Mouse (Mus musculus): Measurements from ENCODE around the gene Lrrc71.

DNA sequence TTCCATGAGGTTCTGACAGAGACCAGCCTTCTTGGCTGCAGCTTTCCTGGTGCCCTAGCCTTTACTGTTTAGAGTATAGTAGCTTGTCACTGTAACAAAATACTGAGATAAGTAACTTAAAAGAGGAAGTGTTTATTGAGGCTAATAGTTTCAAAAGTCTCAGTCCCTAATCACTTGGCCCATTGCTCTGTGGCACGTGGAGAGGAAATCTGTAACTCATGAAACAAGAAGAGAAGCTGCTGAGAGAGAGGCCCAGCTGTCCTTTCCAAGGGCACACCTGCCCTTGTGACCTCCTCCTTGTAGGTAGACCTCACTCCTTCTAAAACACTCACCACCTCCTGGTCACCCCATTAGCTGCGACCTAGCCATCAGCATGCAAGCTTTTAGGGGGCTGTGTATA, 29.9 kb downstream of the Lrrc71 start:
- TF ChIP-seq CTCF (IDR thresholded peaks at IDR 0.05; ENCODE audit: insufficient read depth, low read depth, low read length) (no peak), POLR2A (IDR thresholded peaks at IDR 0.05; ENCODE audit: insufficient read depth, low read depth, low read length) (no peak)
